Mouse (Mus musculus) lung, postnatal 0 days (tissue): Measurements from ENCODE around the gene Cadm2.

Experiments
- CTCF ChIP-seq: IDR thresholded peaks from 2 replicates; pipeline ENCODE4 v1.5.1; 2016; ENCODE audit warnings: antibody characterized with exemption, mild to moderate bottlenecking
- EP300 ChIP-seq: IDR thresholded peaks from 2 replicates; pipeline ENCODE4 v1.6.1; 2016; ENCODE audit warnings: antibody characterized with exemption, mild to moderate bottlenecking, control low read depth

DNA sequence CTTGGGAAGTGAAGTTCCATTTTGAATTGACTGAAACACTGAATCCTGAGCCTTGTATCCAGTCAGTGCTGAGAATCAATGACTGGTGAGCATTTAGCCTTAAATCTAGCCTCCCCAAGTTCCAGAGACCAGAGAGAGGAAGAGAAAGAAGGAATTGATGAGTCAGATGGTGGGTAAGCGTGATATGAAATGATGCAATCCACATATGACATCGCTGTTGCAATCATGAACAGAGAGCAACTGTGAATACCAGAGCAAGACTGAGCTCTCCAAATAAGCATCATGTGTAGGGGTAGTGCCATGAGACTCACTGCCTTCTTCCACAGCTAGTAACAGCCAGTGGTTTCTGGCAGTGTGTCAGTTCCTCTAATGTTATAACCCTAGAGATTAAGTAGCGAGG is 26.2 kb upstream of the Cadm2 start:
- TF ChIP-seq CTCF (no peak), EP300 (no peak)
